Mouse (Mus musculus) limb, embryonic 15.5 days (tissue): Measurements from ENCODE around the gene Aknad1. TPM values are rescaled to one million over a fixed set of nuclear protein-coding genes. Genes with fewer than 3 reads are reported as not detected.

ENCODE experiments used
- ATAC-seq: fragments of 200-750 bp; cut with Nextera tagmentation; 2 replicates; pipeline ENCODE4 v1.8.0; 2017; ENCODE audit warnings: low read depth, moderate TSS enrichment; ENCODE audit not compliant: insufficient number of reproducible peaks, low FRiP score, low TSS enrichment
- H3K27ac ChIP-seq: fragments of 300-500 bp; sonication (generic); 2 replicates; pipeline ENCODE4 v1.5.1; 2015; ENCODE audit warnings: moderate library complexity, mild to moderate bottlenecking, inconsistent platforms
- H3K27me3 ChIP-seq: fragments of 300-500 bp; sonication (generic); 2 replicates; pipeline ENCODE4 v1.6.1; 2015; ENCODE audit warnings: inconsistent platforms
- H3K36me3 ChIP-seq: fragments of 300-500 bp; sonication (generic); 2 replicates; pipeline ENCODE4 v1.6.1; 2015; ENCODE audit warnings: inconsistent platforms
- H3K4me1 ChIP-seq: fragments of 300-500 bp; sonication (generic); 2 replicates; pipeline ENCODE4 v1.6.1; 2015; ENCODE audit warnings: inconsistent platforms
- H3K4me2 ChIP-seq: fragments of 300-500 bp; sonication (generic); 2 replicates; pipeline ENCODE4 v1.6.1; 2015; ENCODE audit warnings: mild to moderate bottlenecking, inconsistent platforms
- H3K4me3 ChIP-seq: fragments of 300-500 bp; sonication (generic); 2 replicates; pipeline ENCODE4 v1.5.1; 2015; ENCODE audit warnings: mild to moderate bottlenecking, inconsistent platforms
- H3K9ac ChIP-seq: fragments of 300-500 bp; sonication (generic); 2 replicates; pipeline ENCODE4 v1.6.1; 2015; ENCODE audit warnings: inconsistent platforms
- H3K9me3 ChIP-seq: fragments of 300-500 bp; sonication (generic); 2 replicates; pipeline ENCODE4 v1.6.1; 2016; ENCODE audit warnings: inconsistent platforms
- WGBS: fragments of 180-500 bp; shearing (Covaris S2); methylation state at CpG from one replicate; pipeline ENCODE4 v1.1.7; 2015; 5-methylcytosine and 5-hydroxymethylcytosine counted together
- polyA plus RNA-seq: library from polyadenylated mRNA; unstranded; fragments of >200 nt; fragmentation: Nextera tagmentation; extraction: Ambion mirVana; gene quantifications from 2 replicates; pipeline ENCODE4 v1.2.1, GENCODE M21; 2015

Aknad1 gene
- polyA plus RNA-seq, 1 experiment from 2014 or later: 1.3 TPM

GRCm38 (mm10) chr3:108755542-108755941 lies 16.1 kb downstream of the Aknad1 start:
- no peak for ATAC-seq
- 84% methylated on average over 2 of the region's 2 CpGs for WGBS
- Histone ChIP-seq H3K4me3 (no peak overlapping the region), H3K9ac (no peak overlapping the region), H3K27ac (no peak overlapping the region), H3K9me3 (no peaks in the 10 kb centered on the region), H3K4me1 (peaks cover 42% of the 10 kb centered on the region), H3K4me2 (no peak overlapping the region), H3K27me3 (no peaks in the 10 kb centered on the region), H3K36me3 (no peaks in the 10 kb centered on the region)

- H3K36me3 ChIP-seq: no peaks in the 10 kb centered on the region
- no peak overlapping the region for H3K4me2 ChIP-seq
- 68% methylated on average over 1 of the region's 1 CpGs for WGBS
- H3K27ac ChIP-seq: no peak overlapping the region
- no peak for ATAC-seq
- H3K9ac ChIP-seq: no peak overlapping the region
- H3K27me3 ChIP-seq: no peaks in the 10 kb centered on the region
- H3K4me1 ChIP-seq: peaks cover 42% of the 10 kb centered on the region
- H3K4me3 ChIP-seq: no peak overlapping the region
- no peaks in the 10 kb centered on the region for H3K9me3 ChIP-seq
Measured at GRCm38 (mm10) chr3:108756131-108756530, 16.7 kb downstream of the Aknad1 start.

GRCm38 (mm10) chr3:108757570-108757969 lies 18.1 kb downstream of the Aknad1 start:
- no peaks in the 10 kb centered on the region for H3K27me3 ChIP-seq

GRCm38 (mm10) chr3:108759566-108760420 lies 20.3 kb downstream of the Aknad1 start:
- Histone ChIP-seq H3K4me2 (no peak overlapping the region), H3K4me1 (peaks cover 58% of the 10 kb centered on the region), H3K4me3 (no peak overlapping the region), H3K9me3 (no peaks in the 10 kb centered on the region), H3K9ac (no peak overlapping the region), H3K36me3 (no peaks in the 10 kb centered on the region), H3K27ac (peak overlapping the region; percentile 87), H3K27me3 (no peaks in the 10 kb centered on the region)
- WGBS: 39% methylated on average over 11 of the region's 11 CpGs
- ATAC-seq: peak; percentile 78

More at GRCm38 (mm10) chr3:108757570-108757969, 18.1 kb downstream of the Aknad1 start:
- Histone ChIP-seq H3K9me3 (no peaks in the 10 kb centered on the region), H3K4me1 (peaks cover 40% of the 10 kb centered on the region), H3K9ac (no peak overlapping the region), H3K36me3 (no peaks in the 10 kb centered on the region), H3K4me3 (no peak overlapping the region), H3K4me2 (no peak overlapping the region), H3K27ac (0 out of 2 replicates have a peak overlapping the region, but pooled peaks have one; percentile 43)
- WGBS: 51% methylated on average over 9 of the region's 9 CpGs
- no peak for ATAC-seq

GRCm38 (mm10) chr3:108762597-108763111 lies 23.2 kb downstream of the Aknad1 start:
- no peaks in the 10 kb centered on the region for H3K9me3 ChIP-seq
- 50% methylated on average over 7 of the region's 7 CpGs for WGBS
- no peak overlapping the region for H3K4me2 ChIP-seq
- no peaks in the 10 kb centered on the region for H3K27me3 ChIP-seq
- H3K27ac ChIP-seq: peak overlapping the region; percentile 72
- no peak overlapping the region for H3K9ac ChIP-seq
- H3K4me3 ChIP-seq: no peak overlapping the region
- no peaks in the 10 kb centered on the region for H3K36me3 ChIP-seq
- H3K4me1 ChIP-seq: peaks cover 60% of the 10 kb centered on the region
- ATAC-seq: no peak; the same call in 1 of the 2 replicates

GRCm38 (mm10) chr3:108763691-108764090 lies 24.2 kb downstream of the Aknad1 start:
- ATAC-seq: no peak
- H3K9ac ChIP-seq: no peak overlapping the region
- no peak overlapping the region for H3K4me3 ChIP-seq
- no peak overlapping the region for H3K4me2 ChIP-seq
- no peaks in the 10 kb centered on the region for H3K36me3 ChIP-seq
- peaks cover 53% of the 10 kb centered on the region for H3K4me1 ChIP-seq
- WGBS: 66% methylated on average over 2 of the region's 2 CpGs
- no peaks in the 10 kb centered on the region for H3K9me3 ChIP-seq
- no peaks in the 10 kb centered on the region for H3K27me3 ChIP-seq
- peak overlapping the region; percentile 72; the same call in 1 of the 2 replicates for H3K27ac ChIP-seq

- H3K4me2 ChIP-seq: no peak overlapping the region
- no peaks in the 10 kb centered on the region for H3K27me3 ChIP-seq
- no peak for ATAC-seq
- no peak overlapping the region for H3K4me3 ChIP-seq
- H3K36me3 ChIP-seq: no peaks in the 10 kb centered on the region
- H3K27ac ChIP-seq: no peak overlapping the region
- H3K9me3 ChIP-seq: no peaks in the 10 kb centered on the region
- H3K4me1 ChIP-seq: peaks cover 54% of the 10 kb centered on the region
- no peak overlapping the region for H3K9ac ChIP-seq
- 28% methylated on average over 7 of the region's 7 CpGs for WGBS
Measured at GRCm38 (mm10) chr3:108764976-108765375, 25.5 kb downstream of the Aknad1 start.

GRCm38 (mm10) chr3:108765476-108765875 lies 26.0 kb downstream of the Aknad1 start:
- H3K9ac ChIP-seq: no peak overlapping the region
- no peak for ATAC-seq
- no peaks in the 10 kb centered on the region for H3K9me3 ChIP-seq
- peaks cover 54% of the 10 kb centered on the region for H3K4me1 ChIP-seq
- H3K27ac ChIP-seq: no peak overlapping the region
- no peak overlapping the region for H3K4me2 ChIP-seq
- no peaks in the 10 kb centered on the region for H3K36me3 ChIP-seq
- no peaks in the 10 kb centered on the region for H3K27me3 ChIP-seq
- no peak overlapping the region for H3K4me3 ChIP-seq
- 79% methylated on average over 7 of the region's 7 CpGs for WGBS

- H3K36me3 ChIP-seq: no peaks in the 10 kb centered on the region
- H3K27me3 ChIP-seq: no peaks in the 10 kb centered on the region
- no peak overlapping the region for H3K4me3 ChIP-seq
- no peak for ATAC-seq
- no peak overlapping the region for H3K27ac ChIP-seq
- peaks cover 60% of the 10 kb centered on the region for H3K4me1 ChIP-seq
- no peak overlapping the region for H3K4me2 ChIP-seq
- no peaks in the 10 kb centered on the region for H3K9me3 ChIP-seq
- H3K9ac ChIP-seq: no peak overlapping the region
- 85% methylated on average over 7 of the region's 7 CpGs for WGBS
Measured at GRCm38 (mm10) chr3:108766943-108767342, 27.5 kb downstream of the Aknad1 start.

GRCm38 (mm10) chr3:108767416-108767815 lies 28.0 kb downstream of the Aknad1 start:
- H3K9ac ChIP-seq: no peak overlapping the region
- H3K4me2 ChIP-seq: no peak overlapping the region
- no peaks in the 10 kb centered on the region for H3K27me3 ChIP-seq
- no peak for ATAC-seq
- no peak overlapping the region for H3K27ac ChIP-seq
- whole genome bisulfite sequencing: 61% methylated on average over 10 of the region's 10 CpGs
- H3K4me3 ChIP-seq: no peak overlapping the region
- H3K36me3 ChIP-seq: no peaks in the 10 kb centered on the region
- H3K4me1 ChIP-seq: peaks cover 60% of the 10 kb centered on the region
- no peaks in the 10 kb centered on the region for H3K9me3 ChIP-seq

- Histone ChIP-seq H3K27me3 (no peaks in the 10 kb centered on the region), H3K36me3 (no peaks in the 10 kb centered on the region), H3K27ac (peak overlapping the region; percentile 94), H3K4me3 (no peak overlapping the region), H3K4me2 (no peak overlapping the region), H3K4me1 (peaks cover 44% of the 10 kb centered on the region), H3K9ac (no peak overlapping the region), H3K9me3 (no peaks in the 10 kb centered on the region)
- 50% methylated on average over 6 of the region's 6 CpGs for WGBS
- no peak for ATAC-seq
Measured at GRCm38 (mm10) chr3:108769547-108769946, 30.1 kb downstream of the Aknad1 start.

- H3K4me2 ChIP-seq: peak overlapping the region; percentile 30
Measured at GRCm38 (mm10) chr3:108770725-108771368, 31.4 kb downstream of the Aknad1 start.

More at GRCm38 (mm10) chr3:108770725-108771368, 31.4 kb downstream of the Aknad1 start:
- ATAC-seq: peak; percentile 93
- no peaks in the 10 kb centered on the region for H3K9me3 ChIP-seq
- peaks cover 37% of the 10 kb centered on the region for H3K4me1 ChIP-seq
- H3K9ac ChIP-seq: no peak overlapping the region
- 9% methylated on average over 6 of the region's 6 CpGs for WGBS
- no peaks in the 10 kb centered on the region for H3K36me3 ChIP-seq
- H3K27me3 ChIP-seq: no peaks in the 10 kb centered on the region
- no peak overlapping the region for H3K4me3 ChIP-seq
- H3K27ac ChIP-seq: peak overlapping the region; percentile 94
